Mouse (Mus musculus): Measurements from ENCODE around the gene Adgrf4.

GRCm38 (mm10) chr17:42702198-42702597 is 10.1 kb upstream of the Adgrf4 start:
- TF ChIP-seq CTCF (IDR thresholded peaks at IDR 0.05; ENCODE audit: low read depth) = no peak
- no peak for TF ChIP-seq EP300 (IDR thresholded peaks at IDR 0.05; ENCODE audit: low read depth)
